In the genomic region with DNA sequence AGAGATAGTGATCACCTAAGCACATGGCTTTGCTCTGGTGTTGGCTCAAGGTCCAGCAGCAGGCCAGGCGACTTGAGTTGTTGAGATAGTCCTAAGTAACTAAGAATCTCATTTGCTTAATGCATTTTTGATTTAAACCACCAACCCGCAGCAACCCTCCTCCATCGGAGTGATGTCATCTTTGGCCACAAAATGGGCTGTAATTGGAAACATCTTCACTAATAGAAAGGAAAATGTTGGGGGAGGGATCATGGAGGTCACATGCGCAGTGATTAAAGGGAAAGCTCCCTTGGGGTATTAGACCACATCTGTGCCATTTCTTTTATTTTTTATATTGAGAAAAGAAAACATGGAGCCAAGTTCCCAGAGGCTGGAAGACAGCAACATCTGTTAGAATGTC, we compare ENCODE assay signal across 14 mouse cellular contexts.
DNase-seq lines count a peak whose midpoint lies in the region; ATAC-seq and TF ChIP-seq lines count a peak whose summit lies in the region.
"Had no signal": no experiment of that assay in that cellular context is flagged by ENCODE, and none has a peak within 500 bp of the region (broad histone marks: within the 10 kb centered on the region; RNA-seq: fewer than 3 reads in every experiment).

No protein-coding gene starts in this region.

- no peaks in the 10 kb centered on the region for H3K4me1 ChIP-seq in kidney, postnatal 0 days (replicated peaks; ENCODE audit: insufficient read depth, low read length)
- peaks cover 61% of the 10 kb centered on the region for H3K4me1 ChIP-seq in embryonic facial prominence, embryonic 12.5 days
- H3K4me1 ChIP-seq in lung, adult 2 months (ENCODE audit: control insufficient read depth, insufficient read depth, low read length): peaks cover 10% of the 10 kb centered on the region; the same call in 1 of the 2 replicates

- H3K27me3 ChIP-seq in kidney, postnatal 0 days (ENCODE audit: insufficient read depth, low read length): no peaks in the 10 kb centered on the region
- H3K27me3 ChIP-seq in embryonic facial prominence, embryonic 12.5 days: no peaks in the 10 kb centered on the region

- 0 out of 2 replicates have a peak, but pooled peaks cover 4% of the 10 kb centered on the region for H3K36me3 ChIP-seq in kidney, postnatal 0 days (ENCODE audit: insufficient read depth, low read length)
- H3K36me3 ChIP-seq in embryonic facial prominence, embryonic 12.5 days: peaks cover 13% of the 10 kb centered on the region; the same call in 1 of the 2 replicates

- TF ChIP-seq CTCF in kidney, postnatal 0 days (IDR thresholded peaks at IDR 0.05; ENCODE audit: low read depth): no peak
- no peak for TF ChIP-seq CTCF in lung, adult 2 months (IDR thresholded peaks at IDR 0.05; ENCODE audit: insufficient read depth, low read length)

- H3K9me3 ChIP-seq in kidney, postnatal 0 days (replicated peaks; ENCODE audit: low read length): no peaks in the 10 kb centered on the region
- H3K9me3 ChIP-seq in embryonic facial prominence, embryonic 12.5 days: no peaks in the 10 kb centered on the region

- no peak for ATAC-seq in kidney, postnatal 0 days (replicated peaks; ENCODE audit: low FRiP score, low read depth)
- peak; percentile 11; the same call in 1 of the 2 replicates for ATAC-seq in embryonic facial prominence, embryonic 12.5 days (ENCODE audit: insufficient number of reproducible peaks, insufficient read depth, low FRiP score, low TSS enrichment)

- H3K27ac ChIP-seq in kidney, postnatal 0 days: no peak overlapping the region
- 0 out of 2 replicates have a peak overlapping the region, but pooled peaks have one; percentile 18 for H3K27ac ChIP-seq in embryonic facial prominence, embryonic 12.5 days

- H3K4me3 ChIP-seq in kidney, postnatal 0 days (replicated peaks; ENCODE audit: low read depth, low read length): no peak overlapping the region
- H3K4me3 ChIP-seq in embryonic facial prominence, embryonic 12.5 days: no peak overlapping the region
- H3K4me3 ChIP-seq in lung, adult 2 months (replicated peaks; ENCODE audit: extremely low read depth, low read depth, low read length): no peak overlapping the region

- no peak for TF ChIP-seq POLR2A in lung, adult 2 months (IDR thresholded peaks at IDR 0.05; ENCODE audit: borderline replicate concordance, extremely low read depth, low read depth, low read length)

- H3K9ac ChIP-seq in kidney, postnatal 0 days (ENCODE audit: low read depth, low read length): no peak overlapping the region
- H3K9ac ChIP-seq in embryonic facial prominence, embryonic 12.5 days: no peak overlapping the region

- no peak overlapping the region for H3K4me2 ChIP-seq in kidney, postnatal 0 days (ENCODE audit: low read length)
- H3K4me2 ChIP-seq in embryonic facial prominence, embryonic 12.5 days (replicated peaks): no peak overlapping the region

- WGBS in kidney, postnatal 0 days: 72% methylated on average over 4 of the region's 4 CpGs
- WGBS in embryonic facial prominence, embryonic 12.5 days: 33% methylated on average over 4 of the region's 4 CpGs
- 73% methylated on average over 4 of the region's 4 CpGs for WGBS in lung, adult 2 months

- DNase-seq in embryo, embryonic 10.5 days (ENCODE audit: low spot score): peak; percentile 38
- DNase-seq in embryo, embryonic 9.5 days (ENCODE audit: extremely low spot score): no peak
- DNase-seq in kidney, postnatal 0 days (ENCODE audit: low spot score): peak; percentile 32
- DNase-seq in kidney, postnatal 4 days: no peak
- DNase-seq in skeletal muscle tissue, adult 2 months (ENCODE audit: low read depth, low spot score): peak; percentile 56
- DNase-seq in lung, adult 2 months: no peak
- DNase-seq in thymus, postnatal 0 days (ENCODE audit: low spot score): no peak
- DNase-seq: adrenal gland, adult 2 months; cerebellum, adult 9-10 months; heart, postnatal 14 days; kidney, postnatal 10 days; lung, adult 18-20 months; thymus, postnatal 14 days had no signal

Comparison
In these comparisons a context has a peak if more than half of its experiments do, and no peak if none do; other contexts are left out.
1. DNase-seq: peak in embryo, embryonic 10.5 days (single experiment), kidney, postnatal 0 days (single experiment) and skeletal muscle tissue, adult 2 months (single experiment); none in embryo, embryonic 9.5 days (single experiment), kidney, postnatal 4 days (0 of 2), lung, adult 2 months (single experiment) and thymus, postnatal 0 days (single experiment).